Mouse (Mus musculus): ENCODE data around the gene BC025920.
A peak's percentile ranks its signal among the peaks of the same experiment; 100 is the strongest.

Gene BC025920

DNA sequence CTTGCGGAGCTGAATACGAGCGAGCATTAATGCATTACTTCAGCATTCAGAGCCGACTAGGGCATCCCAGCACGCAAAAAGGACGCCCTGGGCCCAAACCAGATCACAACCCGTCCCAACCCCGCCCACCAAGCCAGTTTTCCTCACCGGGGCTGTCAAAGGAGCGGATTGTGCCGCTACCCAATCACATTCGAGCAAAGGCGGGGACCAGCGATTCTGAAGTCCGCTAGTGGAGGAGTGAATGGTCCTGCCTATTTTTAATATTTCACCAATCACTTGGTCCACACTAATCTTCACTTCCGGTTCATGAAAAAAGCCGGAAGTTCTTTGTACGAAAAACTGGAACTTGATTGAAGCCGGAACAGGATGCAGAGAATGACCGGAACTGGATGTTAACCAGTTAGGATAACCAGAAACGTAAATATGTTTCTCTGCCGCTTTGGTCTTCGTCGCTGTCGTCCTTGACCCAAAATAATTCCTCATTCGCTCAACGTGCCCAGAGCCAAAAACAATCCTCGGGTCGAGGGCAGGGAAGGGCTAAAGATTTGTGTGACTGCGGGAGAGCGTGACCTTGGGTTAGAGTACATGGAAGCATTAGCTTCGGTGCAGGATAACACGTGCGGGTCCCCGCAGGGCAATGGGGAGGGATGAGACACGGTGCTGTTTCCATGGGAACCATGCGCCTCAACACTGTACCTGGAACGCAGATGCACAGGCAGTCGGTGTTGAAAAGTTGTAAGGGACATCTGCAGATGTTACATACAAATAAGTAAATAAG, at the start of gene BC025920:
TSS of gene BC025920 (plus strand) at position 297 of the 778 bp plus-strand sequence.
- peak; percentile 69 to 70 for DNase-seq (ENCODE audit: low read depth in 2 of 2, low spot score in 2 of 2)

DNA sequence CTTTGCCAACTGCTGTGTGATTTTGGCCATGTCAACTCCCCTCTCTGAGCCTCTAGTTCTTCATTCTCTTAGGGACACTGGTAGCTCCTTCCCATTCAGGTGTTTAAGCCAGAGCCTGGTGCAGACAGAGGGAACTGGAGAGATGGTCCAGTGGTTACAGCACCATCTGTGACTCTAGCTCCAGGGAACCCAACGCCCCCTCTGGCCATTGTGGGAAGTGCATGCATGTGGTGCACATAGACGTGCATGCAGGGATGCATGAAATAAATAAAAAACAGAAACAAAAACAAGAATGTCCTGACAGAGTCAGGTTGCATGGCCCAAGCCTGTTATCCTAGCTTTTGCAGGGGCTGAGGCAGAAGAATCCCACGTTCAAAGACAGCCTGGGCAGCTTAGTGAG, 49.8 kb upstream of the BC025920 start:
- peak in 1 of 2 experiments; percentile 28 for DNase-seq (ENCODE audit: low read depth in 2 of 2, low spot score in 2 of 2)

DNA sequence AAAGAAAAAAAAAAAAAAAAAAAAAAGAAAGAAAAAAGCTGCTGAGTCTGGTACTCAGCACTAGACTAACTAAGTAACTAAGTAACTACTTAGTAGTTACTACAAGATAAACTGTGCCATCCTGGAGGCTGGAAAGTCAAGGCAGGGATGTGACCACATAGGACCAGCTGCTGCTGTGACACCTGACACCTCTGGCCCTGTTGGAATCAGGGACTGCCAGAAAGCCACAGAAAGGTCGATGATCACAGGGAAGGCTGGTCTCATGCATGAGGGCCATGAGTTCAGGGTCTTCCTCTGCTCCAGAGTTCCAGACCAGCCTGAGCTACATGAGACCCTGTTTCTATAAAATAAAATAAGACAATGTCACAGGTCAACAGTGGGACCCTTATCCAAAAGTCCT, 48.6 kb upstream of the BC025920 start:
- DNase-seq (ENCODE audit: low read depth in 2 of 2, low spot score in 2 of 2) = no peak

DNA sequence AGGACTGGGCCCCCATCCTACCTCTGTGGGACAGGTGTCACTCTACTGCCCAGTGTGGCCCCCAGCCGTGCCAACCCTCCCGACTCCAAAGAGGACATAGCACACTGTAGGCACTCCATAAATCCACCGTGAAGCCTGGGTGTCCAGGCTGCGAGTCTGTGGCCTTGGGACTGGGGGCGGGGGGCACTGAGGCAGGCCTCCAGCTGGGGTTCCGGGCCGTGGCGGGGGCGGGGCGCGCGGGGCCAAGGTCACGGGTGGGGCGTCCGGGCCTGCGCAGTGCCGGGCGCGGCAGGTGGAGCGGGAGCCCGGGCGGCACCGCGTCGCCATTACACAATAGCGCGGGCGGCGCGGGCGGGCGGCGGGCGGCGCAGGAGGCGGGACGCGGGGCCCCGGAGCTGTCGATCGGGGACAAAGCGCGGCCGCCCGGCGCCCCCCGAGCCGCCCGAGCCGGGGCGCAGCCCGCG, 46.9 kb upstream of the BC025920 start, which contains the start of gene Aes:
TSS of gene Aes (plus strand) at position 326 of the 464 bp plus-strand sequence.
- DNase-seq (ENCODE audit: low read depth in 2 of 2, low spot score in 2 of 2) = peak; percentile 48 to 58

DNA sequence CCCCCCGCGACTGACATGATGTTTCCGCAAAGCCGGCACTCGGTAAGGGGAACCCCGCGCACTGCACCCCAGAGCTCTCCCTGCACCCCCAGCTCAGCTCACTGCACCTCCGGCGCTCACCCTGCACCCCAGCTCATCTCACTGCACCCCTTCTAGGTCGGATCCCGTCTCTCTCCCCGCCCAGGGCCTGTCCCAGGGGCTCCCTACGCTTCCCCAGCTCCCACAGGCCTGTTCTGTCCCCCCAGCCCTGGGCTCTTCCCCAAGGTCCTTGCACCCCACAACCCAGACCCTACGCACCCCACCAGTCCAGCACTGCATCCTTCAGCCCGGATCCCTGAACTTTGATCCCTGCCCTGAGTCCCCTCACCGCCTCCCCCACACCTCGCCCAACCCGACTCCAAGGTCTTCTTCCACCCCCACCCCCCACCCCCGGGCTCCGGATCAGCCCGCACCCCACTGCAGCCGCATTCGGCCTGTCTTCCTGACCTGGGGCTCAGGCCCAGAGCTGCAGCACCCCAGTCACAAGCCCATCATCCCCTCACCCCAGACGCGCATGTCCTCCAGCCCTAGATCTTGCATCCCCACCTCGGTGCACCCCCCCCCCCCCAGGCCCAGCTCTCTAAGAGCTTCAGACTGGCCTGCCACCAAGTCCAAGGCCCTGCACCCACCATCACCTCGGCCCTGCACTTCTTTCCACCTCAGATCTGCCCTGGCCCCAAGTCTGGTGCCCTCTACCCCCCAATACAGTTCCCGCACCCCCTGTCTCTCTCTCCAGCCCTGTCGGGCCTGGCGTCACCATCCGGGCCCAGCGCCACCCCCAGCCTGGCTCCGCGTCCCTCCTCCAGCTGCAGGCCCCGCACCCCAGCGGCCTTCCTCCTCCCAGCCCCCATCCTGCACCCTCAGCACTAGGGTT, 46.2 kb upstream of the BC025920 start:
- peak; percentile 31 to 52 for DNase-seq (ENCODE audit: low read depth in 2 of 2, low spot score in 2 of 2)

DNA sequence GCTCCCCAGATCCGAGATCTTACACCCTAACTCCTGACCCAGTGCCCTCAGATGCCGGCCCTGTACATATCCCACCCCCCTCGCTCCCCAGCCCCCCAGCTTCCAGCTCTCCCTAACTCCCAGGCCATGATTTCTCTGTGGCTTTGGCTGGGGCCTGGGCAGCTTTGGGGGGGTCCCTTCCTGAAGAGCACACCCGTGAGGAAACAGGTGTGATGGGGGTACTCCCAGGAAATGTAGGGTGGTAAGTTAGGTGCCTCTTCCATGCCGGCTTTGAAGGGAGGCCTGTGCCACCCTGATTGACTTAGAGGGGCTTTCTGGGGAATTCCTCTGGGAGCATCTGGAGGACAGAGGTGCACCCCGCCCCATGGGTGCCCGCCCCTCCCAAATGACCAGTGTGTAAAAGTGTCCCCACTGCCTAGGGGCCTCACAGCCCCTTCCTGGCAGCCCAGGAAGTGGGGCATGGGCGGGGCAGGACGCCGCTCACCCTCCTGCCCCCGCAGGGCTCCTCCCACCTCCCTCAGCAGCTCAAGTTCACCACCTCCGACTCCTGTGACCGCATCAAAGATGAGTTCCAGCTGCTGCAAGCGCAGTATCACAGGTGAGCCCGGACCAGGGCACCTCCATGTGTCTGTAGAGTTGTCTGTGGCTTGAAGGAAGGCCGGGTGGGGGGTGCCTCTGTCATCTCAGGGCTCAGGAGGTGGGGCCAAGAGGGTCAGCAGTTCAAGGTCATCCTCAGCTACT, 45.2 kb upstream of the BC025920 start:
- peak; percentile 79 to 86 for DNase-seq (ENCODE audit: low read depth in 2 of 2, low spot score in 2 of 2)

DNA sequence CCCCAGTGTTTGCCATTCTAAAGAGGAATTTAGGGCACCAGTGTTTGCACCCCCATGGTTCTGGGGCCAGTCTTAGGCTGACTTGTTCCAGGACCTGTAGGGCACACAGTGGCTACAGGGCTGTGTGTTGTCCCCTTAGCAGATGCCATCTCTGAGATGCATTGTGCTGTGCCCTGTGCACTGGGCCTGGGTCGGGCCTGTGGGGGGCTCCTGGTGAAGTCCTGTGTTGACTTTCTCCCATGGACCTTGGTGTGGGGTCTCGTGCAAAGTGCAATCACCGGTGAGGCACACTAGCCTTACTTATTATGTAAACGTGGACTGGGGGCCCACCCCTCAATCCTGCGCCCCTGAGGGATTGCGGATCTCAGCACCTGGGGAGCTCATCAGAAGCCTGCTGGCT, 43.7 kb upstream of the BC025920 start:
- DNase-seq (ENCODE audit: low read depth in 2 of 2, low spot score in 2 of 2) = no peak

DNA sequence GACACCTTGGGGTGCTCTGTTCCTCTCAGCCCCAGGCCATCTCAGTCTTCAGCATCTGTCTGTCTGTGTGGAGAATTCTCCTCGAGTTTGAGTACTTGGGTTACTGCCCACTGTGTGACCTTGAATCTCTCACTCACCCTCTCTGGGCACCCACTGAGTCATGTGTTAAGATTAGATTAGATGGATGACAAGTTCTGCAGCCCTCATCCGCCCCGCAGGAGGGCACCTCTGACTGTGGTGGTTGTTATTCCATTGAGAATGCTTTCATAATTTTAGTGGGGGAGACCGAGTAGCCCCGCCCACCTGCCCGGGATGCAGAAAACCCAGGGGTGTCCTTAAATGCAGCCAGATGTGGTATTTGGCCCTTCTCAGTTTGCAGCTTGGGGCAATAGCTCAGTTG, 42.6 kb upstream of the BC025920 start:
- no peak for DNase-seq (ENCODE audit: low read depth in 2 of 2, low spot score in 2 of 2)

DNA sequence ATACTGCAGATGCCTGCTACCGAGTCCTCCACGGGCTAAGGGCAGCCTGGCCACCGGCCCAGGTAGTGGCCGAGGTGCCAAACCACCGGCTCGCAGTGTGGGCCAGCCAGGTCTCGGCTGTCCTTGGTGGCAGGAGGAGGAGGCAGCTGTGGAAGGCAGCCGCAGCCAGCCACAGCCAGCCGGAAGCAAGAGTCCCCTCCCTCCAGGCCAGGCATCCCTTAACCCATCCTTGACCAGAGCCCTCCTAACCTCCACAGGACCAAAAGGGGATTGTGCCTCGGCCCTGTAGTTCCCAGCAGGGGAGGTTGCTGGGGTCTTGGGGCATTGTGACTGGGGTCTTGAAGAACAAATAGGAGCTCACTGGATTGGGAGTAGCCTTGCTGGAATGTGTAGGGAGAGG, 41.9 kb upstream of the BC025920 start:
- no peak for DNase-seq (ENCODE audit: low read depth in 2 of 2, low spot score in 2 of 2)

DNA sequence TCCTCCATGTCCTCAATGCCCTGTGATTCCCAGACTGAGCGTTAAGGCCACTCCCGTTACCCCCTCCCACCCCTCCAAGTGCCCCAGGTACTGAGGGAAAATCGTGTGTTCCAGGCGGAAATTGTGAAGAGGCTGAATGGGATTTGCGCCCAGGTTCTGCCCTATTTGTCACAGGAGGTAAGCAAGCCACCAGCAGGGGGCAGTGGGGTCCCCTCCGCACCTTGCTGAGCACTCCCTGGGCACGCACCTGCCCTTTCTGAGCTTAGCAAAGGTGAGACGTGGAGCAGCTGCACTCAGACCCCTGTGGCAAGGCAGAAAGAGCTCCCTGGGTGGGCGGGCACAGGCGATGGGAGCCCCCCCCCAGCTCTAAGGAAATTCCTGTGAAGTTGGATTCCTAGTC, 41.3 kb upstream of the BC025920 start:
- DNase-seq (ENCODE audit: low read depth in 2 of 2, low spot score in 2 of 2) = peak; percentile 60 to 73

DNA sequence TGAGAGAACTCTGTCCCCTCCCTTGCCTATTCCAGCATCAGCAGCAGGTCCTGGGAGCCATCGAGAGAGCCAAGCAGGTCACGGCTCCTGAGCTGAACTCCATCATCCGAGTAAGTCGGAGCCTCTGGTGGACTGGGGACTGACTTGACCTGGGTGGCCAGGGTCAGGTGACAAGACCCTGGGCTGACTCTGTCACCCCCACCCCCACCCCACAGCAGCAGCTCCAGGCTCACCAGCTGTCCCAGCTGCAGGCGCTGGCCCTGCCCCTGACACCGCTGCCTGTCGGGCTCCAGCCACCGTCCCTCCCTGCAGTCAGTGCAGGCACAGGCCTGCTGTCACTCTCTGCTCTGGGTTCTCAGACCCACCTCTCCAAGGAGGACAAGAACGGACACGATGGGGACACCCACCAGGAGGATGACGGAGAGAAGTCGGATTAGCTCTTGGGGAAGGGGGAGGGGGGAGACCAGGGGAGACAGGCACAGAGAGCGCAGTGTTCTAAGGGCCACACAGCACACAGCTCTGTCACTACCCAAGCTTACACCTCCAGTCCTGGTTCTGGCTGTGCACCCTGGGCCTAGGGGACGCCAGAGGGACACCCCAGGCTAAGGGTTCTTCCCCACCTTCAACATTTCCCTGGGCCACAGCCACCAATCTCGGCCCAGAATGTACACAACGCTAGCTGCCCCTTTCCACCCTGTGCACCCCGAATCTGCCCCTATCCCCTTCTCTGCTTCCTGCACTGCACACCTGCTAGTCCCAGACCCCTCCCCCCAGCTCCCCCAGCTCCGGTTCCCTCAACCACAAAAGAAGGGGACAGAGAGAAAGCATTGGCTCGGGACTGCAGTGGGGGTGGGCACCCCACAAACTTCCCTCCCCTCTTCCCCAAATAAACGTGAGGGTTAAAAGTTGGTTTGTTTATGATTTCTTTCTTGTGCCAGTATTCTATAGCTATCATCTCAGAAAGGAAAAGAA, 40.5 kb upstream of the BC025920 start:
- no peak for DNase-seq (ENCODE audit: low read depth in 2 of 2, low spot score in 2 of 2)

DNA sequence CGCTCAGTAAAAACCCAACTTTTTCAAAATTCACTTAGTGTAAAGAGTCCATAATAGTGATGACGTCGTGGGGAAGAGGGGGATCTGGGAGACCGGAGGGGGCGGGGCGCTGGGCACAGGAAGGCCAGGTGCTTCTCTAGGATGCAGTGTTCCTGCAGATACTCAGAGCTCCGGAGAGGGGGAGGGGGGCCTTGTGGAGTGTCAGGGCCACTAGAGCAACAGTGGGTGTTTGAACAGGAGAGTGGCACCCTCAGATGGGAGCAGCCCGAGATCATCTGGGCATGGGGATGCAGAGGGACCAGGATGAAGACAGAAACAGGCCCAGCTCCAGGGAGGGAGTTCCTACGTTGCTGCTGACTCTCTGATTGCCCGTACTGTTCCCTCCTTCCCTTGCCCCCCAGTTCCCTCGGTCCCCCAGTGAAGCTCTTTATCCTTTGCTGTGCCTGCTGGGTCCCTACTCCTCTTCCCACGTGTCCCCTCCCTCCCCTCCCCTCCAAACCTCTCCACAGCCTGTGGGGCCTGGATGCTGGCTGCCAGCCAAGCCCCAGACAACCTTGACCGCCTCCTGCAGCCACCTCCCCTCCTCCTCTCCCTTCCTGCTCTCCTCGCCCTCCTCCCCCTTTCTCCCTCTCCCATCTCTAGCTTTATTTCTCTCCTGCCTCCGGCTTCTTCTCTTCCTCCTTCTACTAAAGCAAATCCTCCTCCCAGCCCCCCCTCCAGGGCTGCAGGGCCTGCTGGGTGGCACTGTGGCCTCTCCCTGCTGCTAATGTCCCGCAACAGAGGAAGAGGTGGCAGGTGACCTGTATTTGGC, 37.5 kb upstream of the BC025920 start:
- DNase-seq (ENCODE audit: low read depth in 2 of 2, low spot score in 2 of 2) = no peak

DNA sequence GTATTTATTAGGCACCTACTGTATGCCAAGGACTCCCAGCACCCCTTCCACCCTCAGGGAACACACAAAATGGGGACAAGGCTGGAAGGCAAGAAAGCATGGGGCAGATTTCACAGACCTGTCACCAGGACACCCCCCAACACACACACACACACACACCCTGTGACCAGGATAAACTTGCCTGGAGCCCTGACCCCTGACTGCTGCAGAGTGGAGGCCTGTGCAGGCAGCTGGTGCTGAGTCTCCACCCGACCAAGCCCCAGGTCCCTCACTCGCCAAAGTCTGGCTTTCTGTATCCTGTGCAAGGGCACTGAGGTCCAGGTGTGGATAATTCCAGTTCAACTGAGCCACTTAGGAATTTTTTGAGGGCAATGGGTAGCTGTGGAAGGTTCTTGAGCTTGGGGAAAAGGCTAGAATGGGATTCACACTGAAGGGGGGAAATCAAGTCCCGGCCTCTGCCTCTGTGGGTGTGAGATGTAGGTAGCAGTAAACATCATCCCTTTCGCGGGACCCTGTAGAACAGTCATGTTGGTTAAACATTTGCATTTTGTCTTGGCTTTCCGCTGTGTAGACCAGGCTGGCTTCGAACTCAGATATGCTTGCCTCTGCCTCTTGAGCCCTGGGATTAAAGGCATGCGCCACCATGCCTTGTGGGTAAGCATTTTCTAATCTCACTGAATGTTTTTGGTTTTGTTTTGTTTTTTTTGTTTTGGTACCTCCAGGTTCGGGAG, 36.4 kb upstream of the BC025920 start:
- no peak for DNase-seq (ENCODE audit: low read depth in 2 of 2, low spot score in 2 of 2)

DNA sequence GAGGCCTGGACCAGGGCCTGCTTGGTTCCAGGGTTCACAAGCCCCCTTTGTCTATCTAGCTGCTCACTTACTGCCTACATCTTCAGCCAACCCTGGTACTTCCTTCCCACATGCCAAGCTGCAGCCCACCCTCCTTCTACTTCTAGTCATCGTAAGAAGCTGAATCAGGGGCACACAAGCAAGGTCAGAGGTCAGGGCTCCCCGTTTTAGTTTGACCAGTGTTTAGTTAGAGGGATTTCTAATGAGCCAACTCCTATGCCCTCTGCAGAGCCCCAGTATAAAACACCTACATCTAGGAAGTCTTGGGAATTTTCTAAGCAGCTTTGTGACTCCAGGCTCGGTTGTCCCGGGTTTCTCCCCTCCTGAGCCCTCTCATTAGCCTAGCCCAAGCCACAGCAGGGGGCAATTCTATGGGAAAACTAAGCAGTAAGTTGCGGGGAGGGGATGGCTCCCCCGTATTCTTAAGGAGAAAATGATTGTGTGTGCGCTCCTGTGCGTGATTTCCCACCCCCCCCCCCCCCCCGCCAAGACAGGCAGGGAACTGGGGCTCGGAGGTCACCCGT, 35.8 kb upstream of the BC025920 start:
- no peak for DNase-seq (ENCODE audit: low read depth in 2 of 2, low spot score in 2 of 2)

DNA sequence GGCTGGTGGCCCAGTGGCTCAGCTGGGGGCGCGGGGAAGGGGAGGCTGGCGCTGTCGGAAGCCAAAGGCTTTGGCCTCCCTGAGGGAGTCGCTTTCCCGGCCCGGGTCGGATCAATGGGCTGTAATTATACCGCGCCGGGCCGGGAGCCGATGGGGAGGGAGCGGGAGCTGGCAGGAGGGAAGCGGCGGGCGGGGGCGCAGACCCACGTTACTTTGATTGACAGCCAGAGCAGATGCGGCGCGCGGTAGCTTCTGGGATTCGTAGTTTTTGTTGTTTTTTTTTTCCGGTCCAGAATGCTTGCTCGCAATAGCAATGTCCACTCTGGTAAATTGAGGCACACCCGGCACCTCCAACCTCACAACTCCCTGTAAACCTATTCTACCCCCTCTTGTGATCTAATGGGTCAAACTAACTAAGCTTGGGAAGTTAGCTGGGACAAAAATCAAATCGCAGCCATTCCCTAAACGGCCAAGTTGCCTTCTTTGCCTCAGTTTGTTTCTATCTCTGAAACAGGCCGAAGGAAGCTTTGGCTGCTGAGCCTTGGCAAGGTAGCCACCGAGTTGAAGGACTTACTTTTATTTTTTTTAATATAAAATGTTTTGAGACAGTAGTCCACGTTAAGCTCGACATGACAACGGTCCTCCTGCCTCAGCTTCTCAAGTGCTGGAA, 35.1 kb upstream of the BC025920 start:
- DNase-seq (ENCODE audit: low read depth in 2 of 2, low spot score in 2 of 2) = peak; percentile 51 to 58

DNA sequence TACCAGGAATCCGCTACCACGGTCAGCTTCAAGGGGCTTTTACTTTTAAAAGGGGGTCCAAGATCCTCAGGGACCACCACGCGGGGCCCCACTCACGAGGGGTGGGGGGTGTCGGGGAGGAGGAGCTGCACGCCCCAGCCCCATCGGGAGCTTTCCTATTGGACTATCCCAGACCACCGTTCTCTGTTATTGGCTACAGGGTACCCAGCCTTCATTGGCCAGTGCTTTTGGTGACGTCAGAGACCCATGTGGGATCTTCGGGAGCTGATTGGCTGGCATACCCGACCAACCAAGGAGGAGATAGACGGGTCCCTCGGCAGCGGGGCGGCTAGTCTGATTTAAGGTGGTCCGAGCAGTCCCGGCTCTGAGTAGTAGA, 34.6 kb upstream of the BC025920 start:
- DNase-seq (ENCODE audit: low read depth in 2 of 2, low spot score in 2 of 2) = peak; percentile 81 to 82

DNA sequence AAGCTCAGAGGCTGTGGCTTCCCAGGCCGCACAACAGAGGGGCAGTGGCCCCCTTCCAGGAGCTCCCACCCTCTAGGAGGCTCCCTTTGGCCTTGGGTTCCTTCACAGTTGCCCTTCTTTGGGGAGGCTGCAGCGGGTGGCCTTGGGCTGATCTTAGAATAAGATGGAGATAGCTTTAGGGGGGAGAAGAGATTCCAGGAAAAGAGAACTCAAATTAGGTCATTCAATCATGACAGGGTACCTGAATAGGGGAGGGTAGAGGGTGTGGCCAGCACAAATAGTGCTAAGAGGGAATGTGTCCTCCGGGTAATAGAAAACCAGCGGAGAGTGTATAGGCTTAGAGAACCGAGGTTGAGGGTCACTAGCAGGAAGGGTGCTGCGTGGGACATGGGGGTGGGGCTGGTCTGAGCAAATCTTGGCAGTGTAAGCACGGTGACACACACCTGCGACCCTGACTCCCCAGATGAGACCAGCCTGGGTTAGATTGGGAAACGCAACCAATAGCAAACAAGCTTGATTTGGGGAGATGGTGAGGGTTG, 33.9 kb upstream of the BC025920 start:
- no peak for DNase-seq (ENCODE audit: low read depth in 2 of 2, low spot score in 2 of 2)

All from CD8-positive naive resting alpha-beta T cell, adult 2 months (primary cell).